Mouse (Mus musculus): Measurements from ENCODE around the gene Itgb3bp.

DNA sequence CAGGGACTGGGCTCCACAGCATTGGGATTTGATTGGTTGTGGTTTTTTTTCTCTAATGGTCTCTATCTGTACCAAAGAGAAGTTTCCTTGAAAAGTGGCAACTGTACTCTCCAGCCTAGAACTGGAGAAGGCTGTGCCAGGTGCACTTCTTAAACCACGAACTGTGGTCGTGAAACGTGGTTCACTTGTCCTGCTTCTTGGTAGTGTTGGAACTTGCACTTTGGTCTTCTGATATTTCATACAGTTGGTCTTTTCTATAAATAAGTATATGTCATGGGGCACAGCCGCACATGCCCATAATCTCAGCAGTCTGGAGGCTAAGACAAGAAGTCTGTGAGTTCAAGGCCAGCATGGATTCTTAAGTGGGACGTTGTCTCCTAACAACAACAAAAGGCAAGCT lies 6.7 kb upstream of the Itgb3bp start:
- TF ChIP-seq ZNF384 (IDR thresholded peaks at IDR 0.05; ENCODE audit: low read depth, low read length) (no peak), HCFC1 (IDR thresholded peaks at IDR 0.05; ENCODE audit: borderline replicate concordance, insufficient read depth, low read length) (no peak), CHD2 (IDR thresholded peaks at IDR 0.05; ENCODE audit: low read depth, low read length) (no peak), ZC3H11A (IDR thresholded peaks at IDR 0.05; ENCODE audit: borderline replicate concordance, low read depth, low read length) (no peak), MAFK (IDR thresholded peaks at IDR 0.05; ENCODE audit: insufficient read depth, low read depth, low read length) (no peak)
